Mouse (Mus musculus) testis, adult 2 months (tissue): ENCODE results near the gene Sord.

Experiments
- CTCF ChIP-seq: fragments of 200-500 bp; IDR thresholded peaks from 2 replicates; pipeline ENCODE4 v1.5.1; 2012; ENCODE audit warnings: low read depth, mild to moderate bottlenecking, inconsistent platforms, low read length, moderate library complexity; ENCODE audit not compliant: control insufficient read depth, insufficient read depth, insufficient replicate concordance
- POLR2A ChIP-seq: fragments of 200-500 bp; IDR thresholded peaks from 2 replicates; pipeline ENCODE4 v1.6.1; 2012; ENCODE audit warnings: low read depth, mild to moderate bottlenecking, inconsistent platforms, low read length, moderate library complexity; ENCODE audit not compliant: control insufficient read depth

GRCm38 (mm10) chr2:122264690-122265089 lies 30.1 kb downstream of the Sord start:
- TF ChIP-seq CTCF (no peak), POLR2A (no peak)
